Mouse (Mus musculus) lung, postnatal 0 days (tissue): ENCODE measurements at regions not wholly inside any gene's neighbourhood (a gene's known extent, or its start where the extent isn't known, plus 50 kb on each side); places are given as distances from the start of the nearest gene placed in this dataset.

Source experiments
- CTCF ChIP-seq: IDR thresholded peaks from 2 replicates; pipeline ENCODE4 v1.5.1; 2016; ENCODE audit warnings: antibody characterized with exemption, mild to moderate bottlenecking
- EP300 ChIP-seq: IDR thresholded peaks from 2 replicates; pipeline ENCODE4 v1.6.1; 2016; ENCODE audit warnings: antibody characterized with exemption, mild to moderate bottlenecking, control low read depth

DNA sequence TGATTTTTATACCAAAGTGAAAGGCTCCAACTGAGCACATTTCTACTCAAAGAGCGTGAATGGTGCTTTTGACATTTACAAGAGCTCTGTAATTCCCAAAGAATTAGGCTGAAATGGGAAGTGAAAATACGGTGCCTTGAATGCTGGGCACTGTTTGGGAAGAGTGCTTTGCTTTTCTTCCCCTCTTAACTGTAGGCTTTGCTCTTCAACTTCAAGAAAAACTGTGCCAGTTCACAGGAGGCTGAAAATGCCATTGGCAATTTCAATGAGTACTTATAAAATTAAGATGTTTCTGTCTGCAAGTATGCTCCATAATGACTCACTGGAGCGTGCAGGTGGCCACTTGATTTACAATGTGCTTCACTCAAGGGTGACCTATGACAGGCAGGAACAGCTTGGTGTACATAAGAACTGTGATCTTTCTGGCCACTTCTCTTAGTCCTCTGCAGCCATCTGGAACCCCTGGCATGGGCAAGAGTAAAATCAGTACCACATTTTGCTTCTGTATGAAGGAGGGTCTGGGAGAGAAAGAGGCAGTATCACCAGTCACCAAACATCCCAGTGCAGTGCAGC is 864.8 kb upstream of the Dppa4 start:
- TF ChIP-seq CTCF (no peak), EP300 (no peak)
